Mouse (Mus musculus): ENCODE results near the gene Rccd1. TPM values are rescaled to one million over a fixed set of nuclear protein-coding genes. Genes with fewer than 3 reads are reported as not detected.
A peak's percentile ranks its signal among the peaks of the same experiment; 100 is the strongest.

Gene Rccd1
- polyA plus RNA-seq, 1 experiment from 2014 or later = 10.4 TPM

DNA sequence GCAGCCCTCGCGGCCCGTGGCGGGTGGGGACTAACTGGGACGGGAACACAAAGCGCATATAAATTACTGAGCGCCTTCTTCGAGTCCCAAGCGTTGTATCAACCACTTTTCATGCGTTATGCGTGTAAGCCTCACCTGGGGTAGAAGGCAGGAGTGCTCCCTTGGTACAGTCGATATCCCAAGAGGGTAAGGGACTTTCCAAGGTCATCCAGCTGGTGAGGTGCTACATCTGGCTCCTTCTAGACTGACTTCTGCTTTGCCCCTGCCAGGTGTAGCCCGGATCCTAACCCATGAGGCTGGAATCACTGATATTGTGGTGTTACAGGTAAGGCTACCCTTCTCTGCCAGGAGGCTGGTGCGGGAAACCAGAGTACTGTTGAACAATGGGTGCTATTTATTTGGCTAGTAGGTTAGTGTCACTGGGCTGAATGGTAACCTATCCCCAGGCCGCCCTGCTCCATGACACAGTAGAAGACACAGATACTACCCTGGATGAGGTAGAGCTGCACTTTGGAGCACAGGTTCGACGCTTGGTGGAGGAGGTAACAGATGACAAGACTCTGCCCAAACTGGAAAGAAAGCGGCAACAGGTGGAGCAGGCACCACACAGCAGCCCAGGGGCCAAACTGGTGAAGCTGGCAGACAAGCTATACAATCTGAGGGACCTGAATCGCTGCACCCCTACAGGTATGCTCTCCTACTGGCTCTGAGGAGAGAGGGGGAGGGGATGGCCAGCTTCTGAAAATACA is 19.2 kb upstream of the Rccd1 start:
- Histone ChIP-seq H3K9me3 (replicated peaks) (no peaks in the 10 kb centered on the region), H3K9ac (peak overlapping the region; percentile 59), H3K4me2 (replicated peaks) (peak overlapping the region; percentile 80), H3K4me1 (peaks cover 41% of the 10 kb centered on the region), H3K27ac (replicated peaks) (peak overlapping the region; percentile 75), H3K4me3 (replicated peaks) (peak overlapping the region; percentile 58), H3K27me3 (no peaks in the 10 kb centered on the region), H3K36me3 (0 out of 2 replicates have a peak, but pooled peaks cover 4% of the 10 kb centered on the region)
- ATAC-seq (ENCODE audit: insufficient number of reproducible peaks, low FRiP score, low TSS enrichment, low read depth) = no peak
- WGBS = 24% methylated on average over 19 of the region's 19 CpGs

DNA sequence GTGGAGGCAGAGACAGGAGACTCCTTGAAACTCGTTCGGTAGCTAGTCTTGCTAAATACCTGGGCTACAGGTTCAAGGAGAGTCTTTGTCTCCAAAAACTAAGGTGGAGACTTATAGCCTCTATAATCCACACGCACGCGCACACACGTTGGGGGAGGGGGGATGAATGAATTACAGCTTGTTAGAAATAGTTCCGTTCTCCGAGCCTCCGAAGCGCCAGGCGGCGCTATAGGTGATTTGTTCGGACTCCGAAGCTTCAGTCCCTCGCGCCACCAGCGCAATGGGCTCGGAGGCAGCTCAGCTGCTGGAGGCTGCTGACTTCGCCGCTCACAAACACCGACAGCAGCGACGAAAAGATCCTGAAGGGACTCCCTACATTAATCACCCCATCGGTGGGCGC is 18.6 kb upstream of the Rccd1 start, which contains the start of gene Hddc3:
Hddc3 (plus strand) TSS at position 247 of the 400 bp plus-strand sequence.
- 0 out of 2 replicates have a peak, but pooled peaks cover 4% of the 10 kb centered on the region for H3K36me3 ChIP-seq
- H3K27me3 ChIP-seq = no peaks in the 10 kb centered on the region
- H3K27ac ChIP-seq (replicated peaks) = peak within 1 kb of the TSS; percentile 75
- H3K4me1 ChIP-seq = peaks cover 42% of the 10 kb centered on the region
- H3K4me3 ChIP-seq (replicated peaks) = peak within 1 kb of the TSS; percentile 58
- H3K9me3 ChIP-seq (replicated peaks) = no peaks in the 10 kb centered on the region
- WGBS = under 1% methylated on average over 25 of the region's 25 CpGs
- ATAC-seq (ENCODE audit: insufficient number of reproducible peaks, low FRiP score, low TSS enrichment, low read depth) = peak; percentile 15; the same call in 1 of the 2 replicates
- H3K9ac ChIP-seq = peak within 1 kb of the TSS; percentile 59
- peak within 1 kb of the TSS; percentile 80 for H3K4me2 ChIP-seq (replicated peaks)

DNA sequence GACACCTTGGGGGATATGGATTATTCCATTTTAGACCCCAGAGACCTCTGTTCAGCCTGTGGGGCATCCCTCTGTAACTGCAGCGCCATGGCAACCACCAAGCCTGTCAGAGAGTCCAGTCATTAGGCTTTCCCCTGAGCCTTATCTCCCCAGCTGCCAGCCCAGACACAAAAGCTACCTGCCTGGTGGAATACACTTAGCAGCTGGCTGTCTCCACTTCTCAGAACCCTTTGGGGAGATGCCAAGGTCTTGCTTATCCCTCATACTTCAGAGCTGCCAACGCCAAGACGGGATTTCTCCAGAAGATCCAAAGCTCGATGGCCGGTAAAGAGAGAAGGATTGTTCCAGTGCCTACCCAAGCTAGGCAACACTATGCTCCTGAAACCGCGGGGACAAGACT is 17.5 kb upstream of the Rccd1 start:
- Histone ChIP-seq H3K4me1 (peaks cover 43% of the 10 kb centered on the region), H3K36me3 (peaks cover 8% of the 10 kb centered on the region), H3K9ac (no peak overlapping the region), H3K27me3 (no peaks in the 10 kb centered on the region), H3K4me3 (replicated peaks) (no peak overlapping the region), H3K9me3 (replicated peaks) (no peaks in the 10 kb centered on the region), H3K27ac (replicated peaks) (no peak overlapping the region), H3K4me2 (replicated peaks) (no peak overlapping the region)
- ATAC-seq (ENCODE audit: insufficient number of reproducible peaks, low FRiP score, low TSS enrichment, low read depth) = no peak
- WGBS = 75% methylated on average over 7 of the region's 7 CpGs

DNA sequence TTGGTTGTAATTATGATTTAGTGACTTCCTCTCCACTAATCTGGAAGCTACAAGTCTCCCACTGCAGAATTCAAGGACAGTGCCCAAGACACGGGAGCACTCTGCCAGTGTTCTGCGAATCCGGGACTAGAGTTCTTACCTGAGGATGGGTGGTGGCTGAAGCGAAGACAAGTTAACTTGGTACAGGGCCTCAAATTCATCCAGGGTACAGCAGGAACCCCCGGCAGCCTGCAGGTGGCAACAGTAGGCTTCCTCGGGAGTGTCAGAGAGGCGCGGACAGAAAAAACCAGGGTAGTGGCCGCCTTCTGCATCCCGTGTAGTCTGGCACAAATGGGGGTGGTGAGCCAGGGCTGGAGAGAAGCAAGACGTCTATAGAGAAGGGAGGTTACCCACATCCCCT is 16.5 kb upstream of the Rccd1 start, which contains the start of gene Unc45a:
Unc45a (minus strand) TSS at position 213 of the 400 bp plus-strand sequence.
- H3K27me3 ChIP-seq = no peaks in the 10 kb centered on the region
- under 1% methylated on average over 11 of the region's 11 CpGs for WGBS
- ATAC-seq (ENCODE audit: insufficient number of reproducible peaks, low FRiP score, low TSS enrichment, low read depth) = peak; percentile 46

DNA sequence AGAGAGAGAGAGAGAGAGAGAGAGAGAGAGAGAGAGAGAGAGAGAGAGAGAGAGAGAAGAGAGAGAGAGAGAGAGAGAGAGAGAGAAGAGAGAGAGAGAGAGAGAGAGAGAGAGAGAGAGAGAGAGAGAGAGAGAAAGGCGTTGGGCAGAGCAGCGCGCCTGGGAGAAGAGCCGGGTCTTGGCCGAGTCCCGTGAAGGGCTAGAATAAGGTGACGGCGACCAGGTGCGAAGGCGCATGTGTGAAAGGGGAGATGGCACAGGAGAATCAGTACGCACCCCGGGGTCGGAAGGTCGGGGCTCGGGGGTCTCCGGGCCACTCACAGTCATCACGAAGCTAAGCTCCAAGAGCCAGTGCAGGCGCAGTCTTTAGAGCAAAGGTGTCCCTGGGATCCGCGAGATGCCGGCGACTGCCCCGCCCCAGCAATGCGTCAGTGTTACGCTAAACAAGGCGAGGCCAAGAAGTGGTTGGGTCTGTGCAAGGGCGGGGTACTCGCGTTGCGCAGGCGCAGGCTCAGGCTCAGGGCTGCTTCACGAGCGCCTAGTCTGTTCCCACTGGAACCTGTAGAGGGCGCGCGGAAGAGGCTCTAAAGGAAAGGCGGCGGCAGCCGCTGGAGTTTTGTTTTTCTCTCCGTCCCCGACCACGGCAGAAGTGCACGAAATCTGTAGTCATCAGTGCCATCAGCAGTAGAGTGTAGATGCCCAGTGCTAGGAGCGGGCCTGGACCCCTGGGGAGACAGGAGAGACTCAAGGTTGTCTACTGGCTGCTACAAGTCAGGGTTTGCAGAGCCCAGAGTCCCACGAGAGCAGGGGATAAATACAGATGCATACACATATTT is 15.8 kb upstream of the Rccd1 start:
- H3K27ac ChIP-seq (replicated peaks) = peak overlapping the region; percentile 94
- no peaks in the 10 kb centered on the region for H3K9me3 ChIP-seq (replicated peaks)
- peak overlapping the region; percentile 70 for H3K4me2 ChIP-seq (replicated peaks)
- peak overlapping the region; percentile 67 for H3K4me3 ChIP-seq (replicated peaks)
- peaks cover 23% of the 10 kb centered on the region for H3K36me3 ChIP-seq
- peaks cover 43% of the 10 kb centered on the region for H3K4me1 ChIP-seq
- peak overlapping the region; percentile 47 for H3K9ac ChIP-seq
- 0% methylated on average over 45 of the region's 45 CpGs for WGBS
- no peaks in the 10 kb centered on the region for H3K27me3 ChIP-seq
- peak; percentile 96 for ATAC-seq (ENCODE audit: insufficient number of reproducible peaks, low FRiP score, low TSS enrichment, low read depth)

More for the DNA sequence above, 16.5 kb upstream of the Rccd1 start, which contains the start of gene Unc45a:
- Histone ChIP-seq H3K4me3 (replicated peaks) (peak within 1 kb of the TSS; percentile 67), H3K27ac (replicated peaks) (peak within 1 kb of the TSS; percentile 94), H3K4me2 (replicated peaks) (peak within 1 kb of the TSS; percentile 70), H3K4me1 (peaks cover 43% of the 10 kb centered on the region), H3K36me3 (peaks cover 16% of the 10 kb centered on the region), H3K9ac (peak within 1 kb of the TSS; percentile 47), H3K9me3 (replicated peaks) (no peaks in the 10 kb centered on the region)

DNA sequence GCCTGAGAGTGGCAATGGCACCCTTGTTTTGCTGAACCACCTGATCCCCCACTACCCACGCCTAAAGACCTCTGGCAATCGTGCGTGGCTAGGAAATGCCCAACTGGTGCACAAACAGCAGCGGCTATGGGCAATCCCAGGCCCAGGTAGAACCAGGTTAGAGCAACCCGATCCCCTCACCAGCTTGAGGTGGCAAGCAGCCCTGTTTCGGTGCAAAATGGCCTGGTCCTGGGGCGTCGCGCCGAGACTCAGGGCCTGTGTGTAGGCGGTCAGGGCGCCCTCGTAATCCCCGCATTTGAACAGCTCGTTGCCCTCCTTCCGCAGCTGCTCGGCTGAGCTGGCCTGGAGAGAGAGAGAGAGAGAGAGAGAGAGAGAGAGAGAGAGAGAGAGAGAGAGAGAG is 15.1 kb upstream of the Rccd1 start:
- H3K9ac ChIP-seq = peak overlapping the region; percentile 52
- peaks cover 29% of the 10 kb centered on the region for H3K36me3 ChIP-seq
- H3K27ac ChIP-seq (replicated peaks) = 0 out of 2 replicates have a peak overlapping the region, but pooled peaks have one; percentile 4
- WGBS = 6% methylated on average over 17 of the region's 17 CpGs
- H3K4me1 ChIP-seq = peaks cover 43% of the 10 kb centered on the region
- no peaks in the 10 kb centered on the region for H3K9me3 ChIP-seq (replicated peaks)
- no peak for ATAC-seq (ENCODE audit: insufficient number of reproducible peaks, low FRiP score, low TSS enrichment, low read depth)
- H3K4me2 ChIP-seq (replicated peaks) = peak overlapping the region; percentile 70
- no peaks in the 10 kb centered on the region for H3K27me3 ChIP-seq
- H3K4me3 ChIP-seq (replicated peaks) = peak overlapping the region; percentile 67

DNA sequence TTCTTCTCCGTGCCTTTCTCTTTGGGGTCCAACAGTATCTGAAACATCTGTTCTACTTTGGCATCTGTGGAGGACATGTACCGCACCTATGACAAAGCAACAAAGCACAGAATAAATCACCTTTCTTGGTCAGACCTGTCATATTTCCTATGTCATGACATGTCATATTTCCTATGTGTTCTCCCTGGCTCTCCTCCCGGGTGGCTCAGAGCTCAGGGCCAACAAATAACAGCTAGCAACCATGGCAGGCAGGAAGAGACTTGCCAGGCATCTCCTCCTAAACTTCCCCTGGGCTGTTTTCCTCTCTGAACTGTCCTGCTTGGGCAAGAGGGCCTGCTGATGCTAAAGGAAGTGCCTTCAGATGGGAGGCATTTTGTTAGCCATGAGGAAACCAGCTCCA is 12.7 kb upstream of the Rccd1 start:
- no peaks in the 10 kb centered on the region for H3K9me3 ChIP-seq (replicated peaks)
- WGBS = 66% methylated on average over 3 of the region's 3 CpGs
- peaks cover 53% of the 10 kb centered on the region for H3K36me3 ChIP-seq
- no peak overlapping the region for H3K4me2 ChIP-seq (replicated peaks)
- no peak overlapping the region for H3K4me3 ChIP-seq (replicated peaks)
- no peak overlapping the region for H3K9ac ChIP-seq
- ATAC-seq (ENCODE audit: insufficient number of reproducible peaks, low FRiP score, low TSS enrichment, low read depth) = no peak
- no peaks in the 10 kb centered on the region for H3K27me3 ChIP-seq
- H3K27ac ChIP-seq (replicated peaks) = 0 out of 2 replicates have a peak overlapping the region, but pooled peaks have one; percentile 12
- peaks cover 31% of the 10 kb centered on the region for H3K4me1 ChIP-seq

DNA sequence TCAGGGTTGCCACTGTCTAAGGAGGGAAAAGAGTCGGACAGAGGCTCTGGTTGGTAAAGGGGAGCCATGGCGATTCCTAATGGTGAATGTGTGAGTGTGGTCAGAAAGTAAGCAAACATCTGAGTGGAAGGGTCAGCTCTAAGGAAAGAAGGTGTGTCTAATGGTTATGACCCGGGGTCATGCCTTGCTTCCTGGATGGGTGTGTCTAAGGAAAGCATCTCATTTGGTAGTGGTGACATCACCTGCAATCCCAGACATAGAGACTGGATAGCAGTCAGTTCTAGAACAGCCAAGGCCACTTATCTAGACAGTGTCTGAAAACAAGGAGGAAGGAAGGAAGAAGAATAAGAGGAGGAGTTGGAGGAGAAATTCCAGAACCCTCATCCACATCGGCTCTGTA is 10.6 kb upstream of the Rccd1 start:
- Histone ChIP-seq H3K36me3 (peaks cover 74% of the 10 kb centered on the region), H3K4me1 (peaks cover 20% of the 10 kb centered on the region), H3K9ac (no peak overlapping the region), H3K27ac (replicated peaks) (no peak overlapping the region), H3K4me3 (replicated peaks) (no peak overlapping the region), H3K9me3 (replicated peaks) (no peaks in the 10 kb centered on the region), H3K4me2 (replicated peaks) (no peak overlapping the region), H3K27me3 (no peaks in the 10 kb centered on the region)
- 86% methylated on average over 4 of the region's 4 CpGs for WGBS
- no peak for ATAC-seq (ENCODE audit: insufficient number of reproducible peaks, low FRiP score, low TSS enrichment, low read depth)

DNA sequence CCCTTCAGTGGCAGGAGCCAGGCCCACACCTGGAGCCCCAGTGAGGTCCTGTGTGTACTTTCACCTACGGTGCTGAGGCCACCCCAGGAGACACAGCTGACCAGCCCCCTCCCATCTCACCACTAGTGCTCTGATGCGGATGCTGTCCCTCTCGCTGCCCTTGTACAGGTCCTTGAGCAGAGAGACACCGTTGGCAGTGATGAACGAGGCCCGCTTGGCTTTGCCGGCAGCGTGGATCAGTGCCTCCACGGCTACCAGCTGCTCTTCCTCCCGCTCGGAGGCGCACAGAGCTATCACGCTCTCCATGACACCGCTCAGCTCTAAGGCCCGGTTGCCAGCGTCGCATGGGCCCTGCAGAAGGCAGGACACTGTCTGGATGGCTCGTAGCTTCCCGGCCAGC is 7.2 kb upstream of the Rccd1 start:
- no peak for ATAC-seq (ENCODE audit: insufficient number of reproducible peaks, low FRiP score, low TSS enrichment, low read depth)
- no peak overlapping the region for H3K9ac ChIP-seq
- WGBS = 96% methylated on average over 19 of the region's 19 CpGs

DNA sequence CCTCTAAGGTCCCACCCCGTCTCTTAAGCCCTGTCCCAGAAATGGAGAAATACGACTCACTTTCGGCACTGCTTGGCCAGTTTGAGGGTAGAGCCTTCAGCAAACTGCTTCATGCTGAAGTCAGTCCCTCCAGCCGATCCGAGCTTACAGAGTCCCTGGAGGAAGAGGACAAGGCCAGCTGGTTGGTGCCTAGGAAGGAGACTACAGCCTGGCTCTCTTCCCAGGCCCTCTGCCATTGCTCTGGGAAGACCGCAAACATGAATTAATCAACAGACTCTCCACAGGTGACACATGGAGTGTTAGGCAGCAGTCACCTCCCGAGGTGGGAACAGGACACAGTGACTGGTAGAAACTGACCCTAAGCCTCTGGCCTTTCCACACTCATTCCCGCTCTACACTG is 6.0 kb upstream of the Rccd1 start:
- Histone ChIP-seq H3K27me3 (no peaks in the 10 kb centered on the region), H3K9me3 (replicated peaks) (no peaks in the 10 kb centered on the region), H3K27ac (replicated peaks) (no peak overlapping the region), H3K4me1 (peaks cover 3% of the 10 kb centered on the region; the same call in 1 of the 2 replicates), H3K4me2 (replicated peaks) (no peak overlapping the region), H3K4me3 (replicated peaks) (no peak overlapping the region), H3K36me3 (peaks cover 100% of the 10 kb centered on the region), H3K9ac (no peak overlapping the region)
- no peak for ATAC-seq (ENCODE audit: insufficient number of reproducible peaks, low FRiP score, low TSS enrichment, low read depth)
- WGBS = 89% methylated on average over 8 of the region's 8 CpGs

More for the DNA sequence above, 7.2 kb upstream of the Rccd1 start:
- Histone ChIP-seq H3K4me3 (replicated peaks) (no peak overlapping the region), H3K9me3 (replicated peaks) (no peaks in the 10 kb centered on the region), H3K4me2 (replicated peaks) (no peak overlapping the region), H3K36me3 (peaks cover 100% of the 10 kb centered on the region), H3K27me3 (no peaks in the 10 kb centered on the region), H3K4me1 (no peaks in the 10 kb centered on the region), H3K27ac (replicated peaks) (no peak overlapping the region)

DNA sequence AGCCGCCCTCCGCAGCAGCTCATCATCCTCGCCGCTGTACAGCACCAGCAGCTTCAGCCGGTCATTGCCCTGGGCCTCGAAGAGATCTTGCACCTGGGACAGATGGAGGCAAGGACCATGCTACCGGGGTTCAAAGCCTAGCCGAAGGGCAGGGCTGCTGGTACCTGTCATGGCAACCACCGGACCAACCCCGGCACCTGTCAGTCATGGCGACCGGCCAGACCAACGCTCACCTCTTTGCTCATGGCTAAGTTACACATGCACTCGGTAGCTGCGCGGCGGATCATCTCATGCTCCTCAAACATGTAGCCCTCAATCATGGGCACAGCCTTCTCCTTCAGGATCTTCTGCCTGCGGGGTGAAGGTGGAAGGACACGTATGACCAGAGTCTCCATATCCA is 1.8 kb upstream of the Rccd1 start:
- ATAC-seq (ENCODE audit: insufficient number of reproducible peaks, low FRiP score, low TSS enrichment, low read depth) = no peak
- Histone ChIP-seq H3K27me3 (no peaks in the 10 kb centered on the region), H3K4me1 (peaks cover 24% of the 10 kb centered on the region), H3K4me3 (replicated peaks) (no peak overlapping the region), H3K4me2 (replicated peaks) (no peak overlapping the region), H3K36me3 (peaks cover 62% of the 10 kb centered on the region), H3K27ac (replicated peaks) (no peak overlapping the region), H3K9me3 (replicated peaks) (no peaks in the 10 kb centered on the region), H3K9ac (no peak overlapping the region)
- WGBS = 95% methylated on average over 19 of the region's 19 CpGs
